Mouse (Mus musculus) thymus, postnatal 25 days (tissue): Measurements from ENCODE around the gene Rorb.

Source experiments
- DNase-seq: peaks from one replicate; pipeline ENCODE4 v3.0.0; 2022

Gene Rorb

DNA sequence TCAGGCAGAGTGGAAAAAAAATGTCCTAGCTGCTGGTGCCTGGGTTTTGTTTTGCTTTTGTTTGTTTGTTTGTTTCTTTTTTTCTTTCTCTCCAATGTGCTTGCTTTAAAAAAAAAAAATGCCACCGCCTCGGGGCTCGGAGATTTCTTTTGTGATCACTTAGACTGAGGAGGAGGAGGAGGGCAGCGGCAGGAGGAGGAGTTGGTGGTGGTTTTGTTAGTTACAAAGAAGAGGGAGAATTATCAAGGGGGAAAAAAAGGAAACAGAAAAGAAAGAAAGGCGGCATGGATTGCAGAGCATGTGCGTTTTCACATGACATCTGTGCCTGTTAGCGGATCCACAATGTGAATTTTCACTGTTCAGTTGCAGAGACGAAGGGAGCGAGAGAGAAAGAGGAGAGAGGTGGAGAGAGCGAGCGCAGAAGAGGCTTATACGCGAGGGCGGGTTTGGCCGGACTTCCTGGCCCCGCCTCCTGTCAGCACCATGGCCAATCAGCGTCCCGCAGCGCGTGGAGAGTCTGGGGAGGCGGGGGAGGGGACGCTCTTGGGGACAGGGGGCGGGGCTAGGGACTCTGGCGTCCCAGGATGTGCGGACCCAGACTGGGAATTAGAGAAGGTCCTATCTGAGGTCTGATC is at the start of gene Rorb:
Rorb (minus strand) TSS at position 404 of the 635 bp plus-strand sequence.
- DNase-seq: peak; percentile 22

DNA sequence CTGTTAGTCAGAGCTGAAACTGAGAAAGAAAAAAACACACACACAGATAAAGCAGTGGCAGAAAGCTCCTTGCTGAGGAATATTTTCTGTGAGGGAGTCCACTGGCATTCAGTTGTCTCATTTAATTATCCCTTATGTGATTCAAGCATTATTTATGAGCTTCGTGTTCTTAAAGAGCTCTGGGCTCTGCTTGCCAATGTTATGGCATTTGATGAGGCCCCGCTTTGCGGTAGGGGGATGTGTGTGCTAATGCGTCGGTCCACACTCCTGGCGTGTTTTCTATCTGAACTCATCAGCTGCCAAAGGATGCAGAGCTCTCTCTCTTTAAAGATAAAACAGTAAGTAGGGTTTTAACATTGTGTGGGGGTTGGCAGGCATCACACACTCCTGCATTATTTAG is 37.9 kb upstream of the Rorb start:
- DNase-seq: no peak

DNA sequence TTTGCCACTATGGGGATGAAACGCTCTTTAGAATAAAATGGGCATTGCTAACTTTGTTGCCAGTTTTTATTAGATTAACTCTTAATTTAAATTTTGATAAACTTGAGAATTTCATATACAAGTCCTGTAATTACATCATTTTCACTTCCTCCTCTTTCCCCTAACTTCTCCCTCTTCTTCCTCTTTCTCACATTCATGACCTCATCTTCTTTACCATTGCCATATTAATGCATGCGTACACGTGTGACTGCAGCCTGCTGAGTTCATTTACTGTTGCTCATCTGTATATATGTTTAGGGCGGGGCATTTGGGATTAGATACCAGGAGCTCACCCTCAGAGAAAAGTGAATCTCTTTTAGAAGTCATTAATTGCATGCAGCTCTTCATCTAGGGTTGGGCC is 33.5 kb upstream of the Rorb start:
- no peak for DNase-seq

DNA sequence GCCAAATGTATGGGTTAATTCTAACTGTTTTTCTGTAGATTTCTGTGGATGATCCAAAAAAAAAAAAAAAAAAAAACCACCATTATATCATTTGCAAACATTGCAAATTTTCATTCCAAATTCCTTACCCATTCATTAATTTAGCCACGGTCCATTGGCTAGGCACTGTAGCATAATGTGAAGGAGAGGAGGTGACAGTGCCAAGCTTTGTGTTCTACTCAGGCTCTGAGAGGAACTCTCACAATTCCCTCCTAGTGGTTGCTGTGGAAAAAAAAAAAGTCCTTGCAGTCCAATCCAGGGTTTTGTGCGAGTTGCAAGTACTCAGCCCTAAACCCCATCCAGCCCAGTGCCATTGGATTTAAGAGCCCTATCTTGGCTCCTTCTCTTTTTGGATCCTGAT is 25.9 kb upstream of the Rorb start:
- DNase-seq: no peak

DNA sequence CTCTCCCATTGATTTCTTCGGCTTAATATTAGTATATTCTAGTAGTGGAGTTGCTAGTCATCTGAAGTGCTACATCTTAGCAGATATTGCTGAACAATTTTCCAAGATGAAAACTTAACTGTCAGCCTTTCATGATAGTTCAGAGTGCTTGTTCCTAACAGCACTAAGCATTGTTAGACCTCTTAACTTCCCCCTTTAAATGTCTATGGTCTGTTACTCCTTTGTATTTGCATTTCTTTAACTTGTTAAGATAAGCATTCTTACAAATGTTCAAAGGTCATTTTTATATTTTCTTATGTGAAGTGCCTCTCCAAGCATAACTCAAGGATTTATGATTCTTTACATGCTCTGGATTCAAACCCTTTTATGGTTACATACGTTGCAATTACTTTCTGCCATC is 24.8 kb upstream of the Rorb start:
- DNase-seq: no peak

DNA sequence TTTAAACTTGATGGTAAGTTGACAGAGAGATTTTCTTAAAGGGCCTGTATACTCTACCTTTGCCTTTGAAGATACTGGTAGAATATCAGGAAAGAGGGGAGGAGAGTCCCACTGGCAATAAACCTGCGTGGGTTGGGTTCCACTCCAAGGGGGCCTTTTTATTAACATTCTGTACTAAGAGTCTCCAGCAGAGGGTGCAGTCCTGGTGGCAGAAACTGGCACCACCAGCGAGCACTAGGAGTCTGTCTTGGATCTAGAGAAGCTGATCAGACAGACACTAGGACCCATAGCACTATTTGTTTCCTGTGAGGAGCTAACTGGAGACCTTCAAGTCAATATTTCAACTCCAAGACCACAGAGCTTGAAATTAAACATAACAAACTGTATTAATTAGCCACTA is 11.3 kb upstream of the Rorb start:
- DNase-seq: no peak

DNA sequence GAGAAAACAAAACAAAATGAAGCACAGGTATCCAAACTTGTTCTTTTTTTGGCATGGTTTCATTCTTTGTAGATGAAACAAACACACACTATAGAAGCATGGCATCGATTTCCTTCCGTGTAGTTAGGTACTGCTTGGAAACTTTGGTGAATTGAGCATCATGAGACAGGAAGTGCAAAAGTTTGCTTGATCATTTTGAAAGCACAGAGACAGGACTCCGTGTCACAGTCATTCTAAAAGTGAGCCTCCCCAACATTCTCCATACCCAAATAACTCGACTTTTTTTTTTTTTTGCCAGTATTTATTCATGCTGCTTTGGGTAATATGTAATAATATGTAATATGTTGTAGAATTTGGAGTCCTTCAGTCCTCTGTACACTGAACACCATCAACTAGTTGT is 1.2 kb upstream of the Rorb start:
- DNase-seq: no peak

DNA sequence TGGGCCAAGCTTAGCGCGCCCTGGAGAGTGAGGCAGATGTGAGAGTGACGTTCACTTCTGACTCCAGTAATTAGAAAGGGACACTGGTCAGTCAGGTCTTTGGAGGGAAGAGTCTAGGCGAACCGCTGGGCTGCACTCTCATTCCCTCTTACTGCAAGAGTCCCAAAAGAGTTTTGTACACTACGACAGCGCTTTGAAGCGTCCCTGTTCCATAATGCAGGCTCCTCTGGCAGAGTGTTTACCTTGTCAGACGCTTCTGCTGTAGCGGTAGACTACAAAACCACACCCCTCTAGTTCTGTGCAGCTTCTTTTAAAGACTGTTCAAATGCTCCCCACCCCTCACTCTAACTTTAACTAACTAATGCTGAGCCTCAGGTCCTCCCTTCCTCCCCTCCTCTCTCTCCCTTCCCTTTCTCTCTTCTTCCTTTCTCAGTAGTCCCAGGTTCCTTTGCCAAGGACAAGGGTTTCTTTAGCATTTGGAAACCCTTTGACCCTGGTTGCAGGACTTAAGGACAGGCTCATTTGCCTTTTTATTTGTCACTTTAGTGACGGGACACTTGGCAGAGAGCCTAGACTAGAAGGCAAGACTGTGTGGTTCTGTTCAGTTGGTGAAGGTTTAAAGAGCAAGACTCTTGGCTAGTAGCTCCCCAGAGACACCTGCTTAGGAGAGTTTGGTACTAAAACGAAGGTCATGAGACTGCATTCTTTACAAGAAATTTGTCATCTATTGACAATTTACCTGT is 603 bp upstream of the Rorb start:
- DNase-seq: no peak

DNA sequence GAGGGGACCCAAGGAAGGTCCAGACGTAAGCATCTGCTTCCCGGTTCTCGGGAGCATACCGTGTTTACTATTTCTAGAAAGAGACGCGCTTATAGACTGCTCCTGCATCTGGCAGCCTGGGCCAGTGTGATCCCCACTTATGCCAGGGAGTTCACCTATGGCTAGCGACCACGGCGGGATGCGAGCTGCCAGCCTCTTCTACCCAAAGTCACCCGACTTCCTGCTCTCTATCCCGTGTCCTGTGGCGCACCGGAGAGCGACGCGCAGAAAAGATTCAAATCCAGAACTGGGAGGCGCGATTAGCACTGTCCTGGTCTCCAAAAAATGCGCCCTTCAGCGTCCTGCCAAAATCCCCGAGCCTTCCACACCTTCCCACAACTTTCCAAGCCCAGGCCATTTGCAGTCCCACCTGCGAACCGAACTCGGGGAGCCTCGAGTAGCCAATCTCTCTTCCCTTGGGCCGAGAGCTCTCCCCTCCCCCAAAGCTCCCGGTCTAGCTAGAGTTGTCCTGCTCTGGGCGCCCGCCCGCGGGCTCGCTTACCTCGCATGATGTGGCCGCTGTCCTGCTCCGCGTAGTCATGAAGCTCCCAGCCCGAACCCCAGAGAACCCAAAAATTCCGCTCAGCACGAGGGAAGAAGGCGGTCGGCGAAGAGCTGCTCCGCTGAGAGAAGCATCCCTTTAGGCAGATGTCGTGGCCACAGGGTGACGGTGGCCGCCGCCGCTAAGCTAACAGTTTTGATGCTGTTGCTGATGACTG is 806 bp downstream of the Rorb start:
- no peak for DNase-seq

DNA sequence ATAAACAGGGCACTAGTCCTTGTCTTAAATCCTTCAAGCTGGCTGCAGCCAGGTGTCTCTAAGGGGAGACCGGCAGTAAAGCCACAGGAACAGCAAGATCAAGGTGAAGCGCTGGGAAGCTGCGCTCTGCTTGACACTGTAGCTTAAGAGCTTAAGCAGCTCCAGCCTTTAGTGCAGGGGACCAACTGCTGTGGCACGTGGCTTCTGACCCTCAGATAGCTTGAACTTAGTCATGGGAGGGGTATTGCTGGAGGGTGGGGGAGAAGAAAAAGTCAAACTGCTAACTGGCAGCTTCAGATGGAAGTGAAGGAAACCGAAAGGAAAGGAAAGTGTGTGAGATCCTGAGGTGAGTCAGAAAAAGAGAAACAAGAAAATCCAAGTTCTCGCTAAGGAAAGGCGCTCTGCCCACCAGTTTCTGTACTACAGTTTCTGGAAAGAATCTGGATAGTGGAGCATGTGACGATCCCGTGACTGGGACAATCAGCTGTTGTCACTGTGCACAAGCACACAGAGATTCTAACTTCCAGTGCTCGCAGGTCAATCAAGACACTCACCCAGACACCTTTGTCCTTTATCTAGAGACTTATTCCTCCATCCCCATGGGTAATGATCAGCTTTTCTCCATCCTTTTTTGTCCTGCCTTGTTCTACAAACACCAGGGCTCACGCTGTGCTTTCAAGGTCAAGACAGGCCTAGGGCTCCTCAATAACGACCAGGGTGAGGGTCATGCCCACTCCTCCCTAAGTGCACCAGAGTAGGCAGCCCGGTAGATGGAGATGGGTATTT is 2.2 kb downstream of the Rorb start:
- DNase-seq: no peak

DNA sequence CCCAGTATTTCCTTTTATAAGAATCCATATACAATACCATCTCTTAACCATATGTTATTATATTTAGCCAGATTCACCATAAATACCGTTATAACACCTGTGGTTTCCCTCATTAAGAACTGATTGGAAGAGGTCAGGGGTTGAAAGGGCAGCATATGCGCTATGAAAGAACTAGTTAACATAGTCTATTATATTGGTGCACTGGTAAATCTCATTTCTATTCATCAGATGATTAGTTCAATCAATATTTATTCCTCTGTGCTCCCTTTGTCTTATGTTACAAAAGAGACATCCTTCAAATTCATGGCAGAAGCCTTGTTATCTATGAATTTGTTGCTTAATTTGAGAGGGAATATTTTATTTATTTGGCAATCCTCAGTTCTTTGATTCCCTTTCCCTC is 6.4 kb downstream of the Rorb start:
- no peak for DNase-seq

DNA sequence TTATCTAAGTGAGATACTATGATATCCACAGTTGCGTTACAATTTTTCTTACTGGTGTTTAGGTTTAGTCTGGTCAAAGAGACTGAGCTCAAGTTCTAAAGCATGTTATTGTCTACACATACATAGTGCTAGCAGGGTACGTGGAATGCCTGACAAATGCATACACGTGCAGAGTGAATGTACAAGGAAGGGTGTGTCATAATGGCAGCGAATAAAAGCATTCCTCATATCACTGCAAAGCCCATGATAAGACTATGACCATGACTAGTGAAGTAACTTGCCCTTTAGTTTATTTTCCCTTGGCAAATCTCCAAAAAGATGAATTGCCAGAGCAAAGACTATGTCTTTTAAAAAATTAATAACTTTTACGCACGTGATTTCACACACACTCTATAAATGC is 13.8 kb downstream of the Rorb start:
- no peak for DNase-seq

DNA sequence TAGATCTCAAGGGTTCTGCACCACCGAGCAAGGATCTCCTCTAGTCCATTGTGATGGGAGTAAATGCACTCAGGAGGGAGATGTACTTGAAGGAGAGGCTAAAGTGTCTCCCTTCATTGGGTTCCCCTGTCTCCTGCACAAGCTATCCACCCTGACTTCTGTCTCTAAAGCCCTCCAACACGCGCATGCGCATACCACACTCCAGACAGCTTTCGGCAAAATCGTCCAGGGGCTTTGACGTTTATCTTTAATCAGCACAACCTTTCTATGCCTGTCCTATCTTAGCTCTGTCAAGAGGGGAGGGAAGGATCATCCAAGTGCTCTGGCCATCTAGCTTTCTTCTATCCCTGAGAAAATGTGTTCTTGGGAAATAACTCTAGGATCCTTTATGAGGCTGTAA is 21.6 kb downstream of the Rorb start:
- DNase-seq: no peak

DNA sequence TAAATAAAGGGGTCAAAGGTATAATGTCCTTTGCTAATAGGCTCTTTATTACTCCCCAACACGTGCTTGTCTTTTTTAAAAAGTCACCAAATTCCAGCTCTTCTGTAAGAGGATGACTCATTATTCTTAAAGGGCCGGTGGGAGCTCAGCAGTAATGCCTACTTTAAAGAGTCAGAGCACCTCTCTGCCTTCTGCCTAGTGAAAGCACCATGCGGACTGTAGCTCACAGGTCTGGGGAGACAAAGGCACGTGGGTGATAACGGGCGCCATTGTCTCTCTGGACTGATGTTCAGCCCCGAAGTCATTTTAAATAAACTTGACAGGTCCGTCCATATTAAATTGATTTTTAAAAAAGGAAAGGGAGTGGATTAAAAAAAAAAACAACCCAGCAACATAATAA is 33.1 kb downstream of the Rorb start:
- no peak for DNase-seq

DNA sequence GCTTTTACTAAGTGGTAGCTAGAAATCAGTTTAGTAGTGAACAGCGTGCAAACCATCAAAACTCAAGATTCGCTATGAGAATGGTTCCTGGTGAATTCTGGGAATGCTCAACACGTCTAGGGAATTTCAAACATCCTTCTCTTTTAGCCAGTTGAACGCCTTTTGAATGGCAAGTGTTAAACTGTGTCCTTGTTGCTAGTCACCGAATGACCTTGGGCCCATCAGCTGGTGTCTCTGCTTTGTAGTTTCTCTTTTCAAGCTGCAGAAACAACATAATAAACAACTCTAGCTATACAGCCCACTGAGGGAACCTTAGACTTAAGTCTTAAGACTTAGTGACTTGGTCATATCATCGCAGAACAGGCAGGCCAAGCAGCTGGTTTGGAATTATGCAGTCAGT is 36.2 kb downstream of the Rorb start:
- DNase-seq: no peak

DNA sequence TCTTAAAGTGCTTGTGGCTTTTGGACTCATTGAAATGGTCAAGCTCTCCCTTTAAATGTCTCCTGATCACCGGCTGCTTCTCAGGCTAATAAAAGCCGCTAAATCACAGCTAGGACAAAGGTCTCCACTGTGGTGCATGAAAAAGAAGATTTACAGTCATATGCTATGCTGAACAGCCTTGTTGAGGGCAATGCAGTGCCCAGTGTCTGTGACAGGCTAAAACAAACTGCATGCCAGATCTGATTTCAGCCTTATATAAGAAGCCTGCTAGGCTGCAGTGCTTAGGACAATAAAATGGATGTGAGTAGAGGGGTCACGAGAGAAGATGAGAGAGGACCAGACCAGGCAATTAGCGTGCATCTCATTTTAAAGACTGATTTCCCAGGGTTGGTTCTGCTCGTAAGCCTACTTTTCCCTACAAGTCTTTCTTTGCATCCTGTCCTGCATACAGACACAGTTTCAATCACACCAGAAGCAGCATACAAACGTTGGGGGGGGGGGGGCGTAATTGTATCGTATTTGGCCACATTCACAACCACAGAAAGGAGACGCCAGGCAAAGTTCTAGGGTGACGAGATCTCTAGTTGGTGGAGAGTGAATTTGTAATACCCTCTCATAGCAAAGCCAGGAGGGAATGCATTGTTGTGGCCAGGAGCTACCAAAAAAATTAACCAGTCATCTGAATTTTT is 52.1 kb downstream of the Rorb start:
- DNase-seq: no peak

DNA sequence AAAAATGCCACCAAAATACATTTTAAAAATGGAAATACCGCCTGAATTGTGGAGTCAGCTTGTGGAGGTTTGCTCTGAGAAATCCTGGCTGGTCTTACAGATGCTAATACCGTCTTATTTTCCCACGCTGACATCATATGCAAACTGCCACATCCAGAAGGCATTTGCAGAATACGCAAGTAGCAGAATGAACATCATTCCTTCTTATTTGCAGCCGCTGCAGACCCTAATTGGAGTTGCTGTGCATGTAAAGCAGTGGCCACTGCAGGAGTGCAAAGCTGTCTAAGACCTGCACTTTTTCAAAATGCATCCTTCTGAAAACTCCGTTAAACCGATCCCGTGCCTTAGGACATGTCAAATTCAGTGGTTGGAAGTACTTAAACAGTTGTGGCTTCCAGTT is 52.8 kb downstream of the Rorb start:
- DNase-seq: no peak

DNA sequence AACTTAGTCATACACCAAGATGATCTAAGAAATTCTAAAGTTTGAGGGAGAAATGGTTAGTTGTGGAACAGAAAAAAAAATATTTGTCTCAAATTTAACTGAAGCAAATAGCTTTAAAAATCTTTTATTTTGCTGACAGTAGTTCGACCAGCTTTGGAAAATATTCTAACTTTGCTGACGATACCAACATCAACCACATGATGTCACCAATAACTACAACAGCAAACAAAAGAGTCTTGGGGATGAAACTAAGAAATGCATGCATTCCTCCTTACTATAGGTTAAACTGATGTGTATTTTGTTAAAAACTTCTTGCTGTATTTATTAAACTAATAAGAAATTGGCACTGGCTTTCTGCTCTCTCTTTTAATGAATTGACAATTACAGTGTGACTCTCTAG is 67.9 kb downstream of the Rorb start:
- no peak for DNase-seq

DNA sequence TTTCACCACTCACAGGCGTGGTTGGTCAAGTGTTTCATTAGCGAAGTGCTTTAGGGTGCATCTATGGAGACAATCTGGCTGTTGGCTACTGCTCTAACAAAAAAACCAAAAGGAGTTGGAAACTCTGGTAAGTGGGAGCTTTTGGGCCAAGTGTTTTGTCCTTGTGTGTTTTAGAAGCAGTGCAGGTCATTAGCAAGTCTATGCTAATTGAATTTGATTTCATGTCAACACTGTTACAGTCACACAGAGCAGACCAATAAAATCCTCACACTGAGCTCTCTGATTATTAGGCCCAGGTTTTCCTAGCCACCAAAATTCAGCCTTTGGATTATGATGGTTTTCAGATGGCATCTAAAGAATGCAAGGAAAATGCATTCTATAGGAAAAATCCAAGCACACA is 70.2 kb downstream of the Rorb start:
- DNase-seq: no peak

DNA sequence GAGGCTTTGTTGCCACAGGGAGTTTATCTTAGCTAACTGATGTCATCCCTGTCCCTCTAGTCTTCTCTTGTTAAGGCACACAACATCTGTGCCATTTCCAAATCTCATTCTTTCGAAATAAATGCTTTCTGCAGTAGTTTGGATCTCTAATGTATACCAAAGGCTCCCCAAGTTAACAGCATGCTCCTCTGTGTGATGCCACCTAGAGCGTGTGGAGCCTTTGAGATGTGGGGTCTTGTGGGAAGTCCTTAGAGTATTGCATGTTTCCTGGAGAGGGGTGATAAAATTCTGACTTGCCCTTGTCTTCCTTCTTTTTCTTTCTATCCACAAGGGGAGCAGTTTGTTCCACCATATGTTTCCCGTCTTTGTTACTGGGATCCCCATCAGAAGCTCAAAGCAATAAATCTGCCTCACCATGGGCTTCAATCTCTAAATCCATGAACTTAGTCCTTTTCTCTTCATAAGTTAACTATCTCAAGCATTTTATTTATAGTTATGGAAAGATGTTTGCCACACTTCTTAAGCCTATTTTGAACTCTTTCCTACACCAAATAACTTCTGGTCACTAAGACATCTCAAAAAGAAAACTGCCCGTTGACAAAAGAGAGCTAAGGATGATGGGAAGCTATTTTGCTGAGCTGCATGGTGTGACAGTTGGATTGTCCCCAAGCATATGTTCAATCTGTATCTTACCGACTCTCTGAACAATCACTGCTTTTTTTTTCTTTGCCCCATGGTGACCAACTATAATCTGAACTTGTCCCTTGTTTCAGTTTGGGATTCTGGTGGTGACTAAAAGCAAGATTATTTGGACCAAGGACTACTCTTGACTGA is 76.3 kb downstream of the Rorb start:
- DNase-seq: no peak

DNA sequence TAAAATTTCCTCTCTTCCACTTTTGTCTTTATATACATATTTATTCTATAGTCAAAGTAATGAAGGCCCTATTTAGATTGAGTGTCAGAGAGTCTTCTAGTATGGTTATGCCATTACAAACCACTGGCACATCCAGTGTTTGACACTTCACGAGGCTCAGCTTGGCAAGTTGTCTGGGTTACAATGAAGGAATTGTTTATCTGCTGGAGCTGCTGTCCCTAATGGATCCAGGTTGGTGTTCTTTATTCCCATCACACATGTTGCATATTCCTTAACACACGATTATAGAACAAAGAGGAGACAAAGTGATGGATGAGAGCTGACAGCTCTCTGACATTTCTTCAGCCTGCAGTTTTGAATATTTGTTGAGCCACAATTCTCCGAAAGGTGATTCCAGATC is 77.0 kb downstream of the Rorb start:
- DNase-seq: no peak

DNA sequence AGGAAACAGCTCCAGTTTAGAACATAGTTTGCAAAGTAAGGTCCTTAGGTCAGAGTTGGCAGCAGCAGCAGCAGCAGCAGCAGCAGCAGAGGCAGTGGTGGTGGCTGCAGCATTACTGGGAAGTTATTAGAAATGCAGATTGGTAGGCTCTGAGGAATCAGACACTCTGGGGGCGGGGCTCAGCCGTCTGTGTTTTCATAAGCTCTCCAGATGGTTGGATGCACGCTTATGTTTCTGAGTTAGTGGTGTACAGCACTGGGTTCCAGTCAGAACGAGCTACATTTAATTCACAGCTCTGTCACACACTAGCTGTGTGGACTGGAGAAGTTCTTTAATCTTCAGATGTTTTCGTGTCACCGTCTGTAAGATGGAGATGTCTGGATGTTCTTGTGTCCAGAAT is 105.9 kb downstream of the Rorb start:
- no peak for DNase-seq
